Mouse (Mus musculus) olfactory bulb, adult 2 months (tissue): ENCODE results near the gene Creb5.

ENCODE experiments used
- CTCF ChIP-seq: fragments of 200-500 bp; IDR thresholded peaks from 2 replicates; pipeline ENCODE4 v1.5.1; 2012; ENCODE audit warnings: low read depth, mild to moderate bottlenecking, low read length, moderate library complexity; ENCODE audit not compliant: insufficient read depth
- POLR2A ChIP-seq: fragments of 200-500 bp; IDR thresholded peaks from 2 replicates; pipeline ENCODE4 v1.6.1; 2012; ENCODE audit warnings: mild to moderate bottlenecking, low read depth, low read length, moderate library complexity; ENCODE audit not compliant: insufficient read depth

DNA sequence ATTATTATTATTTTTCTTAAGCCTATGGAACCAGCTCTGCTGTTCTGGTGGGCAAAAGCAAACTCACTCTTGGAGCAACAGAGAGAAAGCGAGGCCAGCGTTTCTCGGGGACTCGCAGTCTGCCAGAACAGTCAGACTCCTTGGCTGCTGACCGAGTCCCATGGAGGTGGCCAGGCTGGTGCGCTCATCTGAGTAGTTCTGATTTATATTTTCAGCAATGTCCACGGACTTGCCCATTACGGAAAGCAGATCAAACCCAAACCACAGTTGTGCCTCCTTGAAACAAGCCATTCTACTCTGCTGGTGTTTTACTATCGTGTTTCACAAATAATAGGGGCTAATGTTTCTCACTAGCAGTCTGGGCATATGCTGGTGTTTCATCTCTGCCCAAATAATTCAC is 408.1 kb downstream of the Creb5 start:
- no peak for TF ChIP-seq POLR2A
- TF ChIP-seq CTCF, result no peak
